Mouse (Mus musculus) neural tube, embryonic 13.5 days (tissue): Measurements from ENCODE around the gene Phyhd1. TPM values are rescaled to one million over a fixed set of nuclear protein-coding genes. Genes with fewer than 3 reads are reported as not detected.

ENCODE experiments used
- ATAC-seq: fragments of 200-750 bp; cut with Nextera tagmentation; 2 replicates; pipeline ENCODE4 v1.8.0; 2017; ENCODE audit warnings: low read depth, mild to moderate bottlenecking, moderate TSS enrichment, moderate library complexity
- H3K27ac ChIP-seq: fragments of 300-500 bp; sonication (generic); replicated peaks from 2 replicates; pipeline ENCODE4 v1.5.1; 2015; ENCODE audit warnings: moderate library complexity, mild to moderate bottlenecking, inconsistent platforms
- H3K27me3 ChIP-seq: fragments of 300-500 bp; sonication (generic); 2 replicates; pipeline ENCODE4 v1.6.1; 2015; ENCODE audit warnings: mild to moderate bottlenecking, inconsistent platforms
- H3K36me3 ChIP-seq: fragments of 300-500 bp; sonication (generic); 2 replicates; pipeline ENCODE4 v1.6.1; 2015; ENCODE audit warnings: mild to moderate bottlenecking, inconsistent platforms
- H3K4me1 ChIP-seq: fragments of 300-500 bp; sonication (generic); replicated peaks from 2 replicates; pipeline ENCODE4 v1.6.1; 2015; ENCODE audit warnings: inconsistent platforms
- H3K4me2 ChIP-seq: fragments of 300-500 bp; sonication (generic); 2 replicates; pipeline ENCODE4 v1.6.1; 2015; ENCODE audit warnings: inconsistent platforms, mild to moderate bottlenecking, moderate library complexity
- H3K4me3 ChIP-seq: fragments of 300-500 bp; sonication (generic); 2 replicates; pipeline ENCODE4 v1.5.1; 2015; ENCODE audit warnings: mild to moderate bottlenecking, inconsistent platforms
- H3K9ac ChIP-seq: fragments of 300-500 bp; sonication (generic); 2 replicates; pipeline ENCODE4 v1.6.1; 2015; ENCODE audit warnings: moderate library complexity, mild to moderate bottlenecking, inconsistent platforms
- H3K9me3 ChIP-seq: fragments of 300-500 bp; sonication (generic); 2 replicates; pipeline ENCODE4 v1.6.1; 2016; ENCODE audit warnings: inconsistent platforms
- WGBS: fragments of 180-500 bp; shearing (Covaris S2); methylation state at CpG from one replicate; pipeline ENCODE4 v1.1.7; 2015; 5-methylcytosine and 5-hydroxymethylcytosine counted together
- polyA plus RNA-seq: library from polyadenylated mRNA; unstranded; fragments of >200 nt; fragmentation: Nextera tagmentation; extraction: Ambion mirVana; gene quantifications from 2 replicates; pipeline ENCODE4 v1.2.1, GENCODE M21; 2015

The Phyhd1 gene
- polyA plus RNA-seq, 1 experiment from 2014 or later: 4.3 TPM

DNA sequence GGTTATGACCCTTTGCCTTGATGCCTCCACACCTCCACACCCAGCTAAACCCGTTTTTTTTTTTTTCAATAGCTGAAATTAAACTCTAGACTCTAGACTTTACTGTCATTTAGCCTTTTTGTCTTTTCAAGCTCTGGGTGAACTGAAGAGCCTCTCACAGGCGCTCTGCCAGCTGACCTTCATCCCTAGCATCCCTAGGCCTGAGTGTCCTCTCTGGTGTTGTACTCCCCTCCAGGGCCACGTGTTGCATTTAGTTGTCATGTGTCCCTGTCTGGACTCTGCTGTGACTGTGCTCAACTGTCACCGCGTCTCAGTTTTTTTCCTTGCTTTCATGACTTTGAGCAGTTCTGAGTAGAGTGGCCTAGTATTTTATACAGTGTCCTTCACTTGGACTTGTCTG lies 34.0 kb downstream of the Phyhd1 start:
- H3K27me3 ChIP-seq: no peaks in the 10 kb centered on the region
- WGBS: 94% methylated on average over 5 of the region's 5 CpGs
- no peak overlapping the region for H3K4me3 ChIP-seq
- no peaks in the 10 kb centered on the region for H3K4me1 ChIP-seq
- no peak overlapping the region for H3K4me2 ChIP-seq
- H3K27ac ChIP-seq: no peak overlapping the region
- no peak for ATAC-seq
- H3K9me3 ChIP-seq: no peaks in the 10 kb centered on the region
- H3K9ac ChIP-seq: no peak overlapping the region
- H3K36me3 ChIP-seq: peaks cover 77% of the 10 kb centered on the region

GRCm38 (mm10) chr2:30306087-30306486 lies 40.1 kb downstream of the Phyhd1 start:
- H3K9me3 ChIP-seq: no peaks in the 10 kb centered on the region
- no peaks in the 10 kb centered on the region for H3K27me3 ChIP-seq
- H3K36me3 ChIP-seq: peaks cover 99% of the 10 kb centered on the region
- WGBS: 95% methylated on average over 7 of the region's 7 CpGs
- H3K4me1 ChIP-seq: no peaks in the 10 kb centered on the region
- no peak overlapping the region for H3K4me3 ChIP-seq
- no peak overlapping the region for H3K4me2 ChIP-seq
- H3K27ac ChIP-seq: no peak overlapping the region
- no peak overlapping the region for H3K9ac ChIP-seq
- no peak for ATAC-seq

- Histone ChIP-seq H3K4me1 (no peaks in the 10 kb centered on the region), H3K4me2 (no peak overlapping the region), H3K9me3 (no peaks in the 10 kb centered on the region), H3K9ac (no peak overlapping the region), H3K27ac (no peak overlapping the region), H3K36me3 (peaks cover 98% of the 10 kb centered on the region), H3K27me3 (no peaks in the 10 kb centered on the region), H3K4me3 (no peak overlapping the region)
- WGBS: 94% methylated on average over 3 of the region's 3 CpGs
- no peak for ATAC-seq
Measured at GRCm38 (mm10) chr2:30309351-30309750, 43.3 kb downstream of the Phyhd1 start.

- Histone ChIP-seq H3K27me3 (no peaks in the 10 kb centered on the region), H3K36me3 (peaks cover 98% of the 10 kb centered on the region), H3K4me3 (no peak overlapping the region), H3K27ac (no peak overlapping the region), H3K9me3 (no peaks in the 10 kb centered on the region), H3K4me2 (no peak overlapping the region), H3K9ac (no peak overlapping the region), H3K4me1 (no peaks in the 10 kb centered on the region)
- no peak for ATAC-seq
- 91% methylated on average over 2 of the region's 2 CpGs for WGBS
Measured at GRCm38 (mm10) chr2:30311481-30311880, 45.5 kb downstream of the Phyhd1 start.

- H3K36me3 ChIP-seq: peaks cover 97% of the 10 kb centered on the region
- WGBS: 94% methylated on average over 4 of the region's 4 CpGs
- H3K9ac ChIP-seq: no peak overlapping the region
- no peak overlapping the region for H3K4me2 ChIP-seq
- H3K4me3 ChIP-seq: no peak overlapping the region
- no peaks in the 10 kb centered on the region for H3K9me3 ChIP-seq
- ATAC-seq: no peak
- no peaks in the 10 kb centered on the region for H3K4me1 ChIP-seq
- no peaks in the 10 kb centered on the region for H3K27me3 ChIP-seq
- H3K27ac ChIP-seq: no peak overlapping the region
Measured at GRCm38 (mm10) chr2:30316136-30316535, 50.1 kb downstream of the Phyhd1 start.

DNA sequence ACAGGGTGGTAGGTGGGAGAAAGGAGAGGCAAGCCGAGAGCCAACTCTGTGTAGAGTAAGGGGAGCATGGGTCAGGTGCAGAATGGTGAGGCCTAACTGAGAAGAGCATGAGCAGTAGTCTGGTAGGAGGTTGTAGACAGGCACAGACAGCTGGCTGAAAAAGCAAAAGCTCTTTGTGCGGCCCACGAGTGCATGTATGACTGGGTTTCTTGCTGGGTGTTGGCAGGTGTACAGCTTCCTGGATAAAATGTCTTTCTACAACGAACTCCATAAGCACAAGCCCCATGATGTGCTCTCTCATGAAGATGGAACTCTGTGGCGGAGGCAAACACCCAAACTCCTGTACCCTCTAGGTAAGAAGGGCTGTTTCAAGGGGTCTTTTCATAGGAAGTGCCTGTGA lies 51.0 kb downstream of the Phyhd1 start:
- no peaks in the 10 kb centered on the region for H3K9me3 ChIP-seq
- no peak for ATAC-seq
- no peak overlapping the region for H3K4me3 ChIP-seq
- WGBS: 97% methylated on average over 5 of the region's 5 CpGs
- no peak overlapping the region for H3K4me2 ChIP-seq
- no peak overlapping the region for H3K9ac ChIP-seq
- peaks cover 99% of the 10 kb centered on the region for H3K36me3 ChIP-seq
- no peak overlapping the region for H3K27ac ChIP-seq
- no peaks in the 10 kb centered on the region for H3K27me3 ChIP-seq
- no peaks in the 10 kb centered on the region for H3K4me1 ChIP-seq

- H3K27ac ChIP-seq: no peak overlapping the region
- no peak overlapping the region for H3K4me2 ChIP-seq
- peaks cover 99% of the 10 kb centered on the region for H3K36me3 ChIP-seq
- no peaks in the 10 kb centered on the region for H3K27me3 ChIP-seq
- H3K4me3 ChIP-seq: no peak overlapping the region
- no peaks in the 10 kb centered on the region for H3K4me1 ChIP-seq
- H3K9ac ChIP-seq: no peak overlapping the region
- 88% methylated on average over 4 of the region's 4 CpGs for WGBS
- ATAC-seq: no peak
- no peaks in the 10 kb centered on the region for H3K9me3 ChIP-seq
Measured at GRCm38 (mm10) chr2:30319260-30319659, 53.3 kb downstream of the Phyhd1 start.

DNA sequence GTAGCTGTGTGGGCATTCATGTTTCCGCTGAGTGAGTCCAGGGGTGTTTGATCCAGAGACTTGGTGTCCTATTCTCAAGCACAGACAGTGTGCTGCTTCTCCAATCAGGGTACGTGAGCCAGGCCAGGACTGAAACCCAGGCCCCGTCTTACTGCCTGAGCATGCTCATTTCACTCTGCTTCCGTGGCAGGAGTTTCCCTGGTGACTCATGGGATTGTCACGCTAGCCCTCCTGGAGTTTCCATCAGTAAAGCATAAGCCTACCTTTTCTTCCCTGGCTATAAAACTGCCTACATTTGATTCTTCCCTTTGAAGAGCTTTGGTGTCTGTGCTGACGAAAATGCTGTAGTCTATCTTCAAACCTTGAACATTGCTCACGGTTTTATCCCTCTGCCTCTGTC lies 57.1 kb downstream of the Phyhd1 start:
- no peaks in the 10 kb centered on the region for H3K4me1 ChIP-seq
- H3K9me3 ChIP-seq: no peaks in the 10 kb centered on the region
- no peak for ATAC-seq
- no peak overlapping the region for H3K27ac ChIP-seq
- no peak overlapping the region for H3K4me2 ChIP-seq
- WGBS: 88% methylated on average over 7 of the region's 7 CpGs
- H3K4me3 ChIP-seq: no peak overlapping the region
- H3K9ac ChIP-seq: no peak overlapping the region
- H3K36me3 ChIP-seq: peaks cover 99% of the 10 kb centered on the region
- H3K27me3 ChIP-seq: no peaks in the 10 kb centered on the region

- Histone ChIP-seq H3K27me3 (no peaks in the 10 kb centered on the region), H3K4me3 (no peak overlapping the region), H3K27ac (no peak overlapping the region), H3K9me3 (no peaks in the 10 kb centered on the region), H3K9ac (no peak overlapping the region), H3K36me3 (peaks cover 99% of the 10 kb centered on the region), H3K4me1 (no peaks in the 10 kb centered on the region), H3K4me2 (no peak overlapping the region)
- no peak for ATAC-seq
- WGBS: 95% methylated on average over 5 of the region's 5 CpGs
Measured at GRCm38 (mm10) chr2:30325296-30325695, 59.3 kb downstream of the Phyhd1 start.

DNA sequence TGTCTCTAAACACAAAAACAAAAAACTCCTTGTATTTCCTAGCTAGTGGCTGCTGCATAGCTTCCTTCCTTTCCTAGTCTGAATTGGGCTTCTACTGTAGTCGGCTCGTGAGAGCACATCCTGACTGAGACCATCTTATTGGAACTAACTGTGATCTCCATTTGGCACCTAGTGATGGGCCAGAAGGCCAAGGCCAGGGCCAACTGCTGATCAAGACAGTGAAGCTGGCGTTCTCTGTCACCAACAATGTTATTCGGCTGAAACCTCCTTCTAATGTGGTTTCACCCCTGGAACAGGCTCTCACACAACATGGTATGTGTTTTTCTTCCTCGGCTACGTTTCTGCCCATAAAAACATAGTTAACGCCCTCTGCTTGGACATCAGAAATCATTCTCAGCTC lies 61.3 kb downstream of the Phyhd1 start:
- 96% methylated on average over 7 of the region's 7 CpGs for WGBS
- no peak for ATAC-seq
- Histone ChIP-seq H3K4me1 (no peaks in the 10 kb centered on the region), H3K27ac (no peak overlapping the region), H3K9me3 (no peaks in the 10 kb centered on the region), H3K4me2 (no peak overlapping the region), H3K36me3 (peaks cover 99% of the 10 kb centered on the region), H3K9ac (no peak overlapping the region), H3K4me3 (no peak overlapping the region), H3K27me3 (no peaks in the 10 kb centered on the region)

- Histone ChIP-seq H3K9me3 (no peaks in the 10 kb centered on the region), H3K4me3 (no peak overlapping the region), H3K36me3 (peaks cover 99% of the 10 kb centered on the region), H3K4me1 (no peaks in the 10 kb centered on the region), H3K4me2 (no peak overlapping the region), H3K27me3 (no peaks in the 10 kb centered on the region), H3K27ac (no peak overlapping the region), H3K9ac (no peak overlapping the region)
- no peak for ATAC-seq
- WGBS: 85% methylated on average over 3 of the region's 3 CpGs
Measured at GRCm38 (mm10) chr2:30328791-30329190, 62.8 kb downstream of the Phyhd1 start.
